Mouse (Mus musculus) spleen, adult 18-20 months (tissue): ENCODE results near the gene Fbxo3.
"Not testable (repeated sequence)": the region's sequence is repeated elsewhere in the genome, so short reads cannot be mapped to it uniquely, and the experiment has no call there.

Experiments
- DNase-seq, 2 experiments: peaks; one replicate each; pipeline ENCODE4 v3.0.0; 2022; ENCODE audit warnings: mixed read lengths in 2 of 2

Gene Fbxo3

GRCm38 (mm10) chr2:104097396-104097795 lies 69.9 kb downstream of the Fbxo3 start:
- DNase-seq: not testable (repeated sequence)

DNA sequence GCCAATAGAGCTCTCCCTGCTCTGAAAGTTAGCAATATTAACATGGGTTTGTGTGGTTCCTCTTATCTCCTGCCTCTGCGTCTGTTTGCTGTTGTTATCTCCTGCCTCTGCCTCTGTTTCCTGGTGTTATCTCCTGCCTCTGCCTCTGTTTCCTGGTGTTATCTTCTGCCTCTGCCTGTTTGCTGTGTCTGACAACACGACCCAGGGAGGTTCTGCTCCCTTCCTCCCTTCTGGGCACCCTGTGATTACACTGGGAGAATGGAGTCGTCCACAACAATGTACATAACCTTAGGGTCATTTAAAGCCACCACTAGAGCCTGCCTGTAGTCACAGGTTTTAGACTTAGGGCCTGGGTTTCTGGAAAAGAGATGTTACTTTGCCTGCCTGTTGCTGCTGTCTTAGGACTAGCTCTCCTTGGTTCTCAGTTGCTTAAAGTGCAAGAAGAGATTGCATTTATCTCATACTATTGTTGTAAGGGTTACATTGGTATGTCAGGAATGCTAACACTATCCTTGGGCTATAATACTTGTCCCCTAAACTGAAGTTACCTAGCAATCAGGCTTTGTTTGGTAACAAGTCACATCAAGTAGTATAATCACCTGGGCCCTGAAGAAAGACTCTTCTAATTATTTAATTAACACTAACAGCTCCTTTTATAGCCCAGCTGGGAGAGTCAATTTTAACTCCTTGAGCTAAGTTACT lies 71.2 kb downstream of the Fbxo3 start:
- DNase-seq: no peak

- DNase-seq: no peak
Measured at GRCm38 (mm10) chr2:104099231-104099585, 71.7 kb downstream of the Fbxo3 start.

- DNase-seq: no peak
Measured at GRCm38 (mm10) chr2:104099946-104100345, 72.4 kb downstream of the Fbxo3 start.

- no peak for DNase-seq
Measured at GRCm38 (mm10) chr2:104104800-104105199, 77.3 kb downstream of the Fbxo3 start.

DNA sequence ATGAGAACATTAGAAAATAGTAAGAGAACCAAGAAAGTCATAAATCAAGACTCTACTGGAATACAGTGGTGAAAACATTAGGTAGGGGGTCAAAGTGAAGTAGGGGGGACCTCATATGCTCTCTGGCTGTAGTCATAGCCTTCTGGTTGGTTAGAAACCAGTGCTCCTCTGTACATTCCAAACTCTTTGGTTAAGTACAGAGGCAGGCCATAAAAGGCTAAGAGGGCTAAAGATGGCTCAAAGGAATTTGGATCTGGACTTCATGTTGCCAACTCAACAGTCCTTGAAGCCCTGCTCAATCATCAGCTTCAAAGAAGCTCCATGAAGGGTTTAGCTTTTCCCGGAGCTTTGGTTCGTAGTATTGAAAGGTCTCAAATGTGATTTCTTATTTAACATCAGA lies 81.5 kb downstream of the Fbxo3 start:
- not testable (repeated sequence) for DNase-seq

DNA sequence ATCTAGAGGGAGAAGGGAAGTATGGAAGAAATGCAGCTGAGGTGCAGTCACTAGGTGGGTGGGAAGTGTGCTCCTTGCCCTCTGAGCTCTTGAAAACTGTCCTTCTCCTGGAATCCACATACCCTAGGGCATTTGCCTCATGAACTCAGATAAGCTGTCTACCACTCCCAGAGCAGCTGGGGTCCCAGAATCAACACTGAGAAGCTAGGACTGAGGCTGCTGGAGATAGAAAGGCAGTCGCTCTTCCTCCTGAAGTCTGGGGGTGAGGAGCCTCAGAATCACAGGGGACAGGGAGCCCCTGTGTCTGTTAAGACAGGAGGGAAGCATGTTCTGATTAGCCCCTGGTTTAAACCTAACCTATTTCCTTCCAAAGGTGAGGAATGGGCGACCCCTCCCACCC lies 82.0 kb downstream of the Fbxo3 start:
- no peak for DNase-seq

DNA sequence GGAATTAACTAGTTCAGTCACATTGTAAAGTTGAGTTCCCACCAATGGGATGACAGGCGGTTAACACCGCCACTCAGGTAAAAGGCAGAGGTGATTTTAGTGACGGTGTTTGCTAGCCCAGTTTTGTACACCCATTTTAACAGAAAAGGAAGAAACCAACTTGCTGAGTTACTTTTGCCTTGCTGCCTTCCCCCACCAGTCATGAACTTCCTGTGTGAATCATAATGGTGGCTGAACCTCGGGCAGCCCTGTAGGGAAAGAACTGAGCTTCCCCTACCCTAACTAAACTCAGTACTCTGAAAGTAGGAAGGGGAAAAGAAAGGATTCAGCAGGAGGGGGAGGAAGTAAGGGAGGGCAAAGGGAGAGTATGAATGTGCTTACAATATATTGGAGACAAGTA lies 82.5 kb downstream of the Fbxo3 start:
- DNase-seq: no peak

GRCm38 (mm10) chr2:104111170-104111797 lies 83.8 kb downstream of the Fbxo3 start:
- not testable (repeated sequence) for DNase-seq
